Mouse (Mus musculus) heart, embryonic 14.5 days (tissue): ENCODE measurements around the gene Trim44. TPM values are rescaled to one million over a fixed set of nuclear protein-coding genes. Genes with fewer than 3 reads are reported as not detected.
A peak's percentile ranks its signal among the peaks of the same experiment; 100 is the strongest.

Source experiments
- ATAC-seq: fragments of 200-750 bp; cut with Nextera tagmentation; 2 replicates; pipeline ENCODE4 v1.8.0; 2017; ENCODE audit warnings: low read depth, moderate TSS enrichment; ENCODE audit not compliant: insufficient number of reproducible peaks, insufficient read depth, low FRiP score
- H3K27ac ChIP-seq, 2 experiments: fragments of 200-500 bp in 1 of 2; fragments of 300-500 bp in 1 of 2; sonication (generic) in 1 of 2; replicated peaks in 1 of 2; 2 replicates each; pipeline ENCODE4 v1.5.1; 2012 to 2014; ENCODE audit warnings: low read depth in 2 of 2, low read length in 2 of 2, control low read depth in 1 of 2, mild to moderate bottlenecking in 1 of 2, mixed read lengths in 1 of 2; ENCODE audit not compliant: control insufficient read depth in 1 of 2, insufficient read depth in 1 of 2
- H3K27me3 ChIP-seq: fragments of 300-500 bp; sonication (generic); 2 replicates; pipeline ENCODE4 v1.6.1; 2014; ENCODE audit warnings: mild to moderate bottlenecking, low read length, control low read depth; ENCODE audit not compliant: control insufficient read depth, insufficient read depth
- H3K36me3 ChIP-seq: fragments of 300-500 bp; sonication (generic); 2 replicates; pipeline ENCODE4 v1.6.1; 2014; ENCODE audit warnings: mild to moderate bottlenecking, control low read depth, low read length, mixed read lengths; ENCODE audit not compliant: control insufficient read depth, insufficient read depth
- H3K4me1 ChIP-seq, 2 experiments: fragments of 200-500 bp in 1 of 2; fragments of 300-500 bp in 1 of 2; sonication (generic) in 1 of 2; 2 replicates each; pipeline ENCODE4 v1.6.1; 2012 to 2014; ENCODE audit warnings: low read length in 2 of 2, control low read depth in 1 of 2, mixed read lengths in 1 of 2; ENCODE audit not compliant: control insufficient read depth in 2 of 2, insufficient read depth in 2 of 2
- H3K4me2 ChIP-seq: fragments of 300-500 bp; sonication (generic); 2 replicates; pipeline ENCODE4 v1.6.1; 2014; ENCODE audit warnings: mild to moderate bottlenecking, low read length
- H3K4me3 ChIP-seq, 2 experiments: fragments of 200-500 bp in 1 of 2; fragments of 300-500 bp in 1 of 2; sonication (generic) in 1 of 2; 2 replicates each; pipeline ENCODE4 v1.5.1; 2012 to 2014; ENCODE audit warnings: low read length in 2 of 2, mild to moderate bottlenecking in 2 of 2, control low read depth in 1 of 2, low read depth in 1 of 2, moderate library complexity in 1 of 2; ENCODE audit not compliant: control insufficient read depth in 1 of 2, insufficient read depth in 1 of 2
- H3K9ac ChIP-seq: fragments of 300-500 bp; sonication (generic); 2 replicates; pipeline ENCODE4 v1.6.1; 2014; ENCODE audit warnings: mild to moderate bottlenecking, low read length
- H3K9me3 ChIP-seq: fragments of 300-500 bp; sonication (generic); 2 replicates; pipeline ENCODE4 v1.6.1; 2016; ENCODE audit warnings: low read length, control low read depth; ENCODE audit not compliant: control insufficient read depth
- WGBS: fragments of 180-500 bp; shearing (Covaris S2); extraction: QIAGEN DNeasy Blood & Tissue Kit; methylation state at CpG from one replicate; pipeline ENCODE4 v1.1.7; 2014; 5-methylcytosine and 5-hydroxymethylcytosine counted together
- polyA plus RNA-seq: library from polyadenylated mRNA; unstranded; fragments of >200 nt; fragmentation: Nextera tagmentation; extraction: Ambion mirVana; gene quantifications from 2 replicates; pipeline ENCODE4 v1.2.1, GENCODE M21; 2014

The Trim44 gene
- polyA plus RNA-seq, 1 experiment from 2014 or later: 35.0 TPM

- Histone ChIP-seq H3K4me3 (no peak overlapping the region), H3K4me2 (no peak overlapping the region), H3K4me1 (peaks cover 0 to 11% of the 10 kb centered on the region in 2 experiments; a peak in 2 of 4 replicates), H3K9ac (no peak overlapping the region), H3K36me3 (no peaks in the 10 kb centered on the region), H3K27ac (no peak overlapping the region), H3K27me3 (no peaks in the 10 kb centered on the region), H3K9me3 (no peaks in the 10 kb centered on the region)
- WGBS: 87% methylated on average over 3 of the region's 3 CpGs
- ATAC-seq: no peak
Observed at GRCm38 (mm10) chr2:102331092-102331491, 76.5 kb downstream of the Trim44 start.

GRCm38 (mm10) chr2:102325921-102326320 lies 81.7 kb downstream of the Trim44 start:
- H3K36me3 ChIP-seq: no peaks in the 10 kb centered on the region
- no peak for ATAC-seq
- WGBS: 89% methylated on average over 2 of the region's 2 CpGs

GRCm38 (mm10) chr2:102324336-102324735 lies 83.3 kb downstream of the Trim44 start:
- no peaks in the 10 kb centered on the region for H3K36me3 ChIP-seq
- H3K4me1 ChIP-seq: peaks cover 3 to 9% of the 10 kb centered on the region in 2 experiments; a peak in 3 of 4 replicates
- no peak for ATAC-seq
- H3K27me3 ChIP-seq: no peaks in the 10 kb centered on the region
- H3K9me3 ChIP-seq: no peaks in the 10 kb centered on the region
- no peak overlapping the region for H3K9ac ChIP-seq
- no peak overlapping the region for H3K4me3 ChIP-seq
- H3K27ac ChIP-seq: no peak overlapping the region
- no peak overlapping the region for H3K4me2 ChIP-seq

More at GRCm38 (mm10) chr2:102325921-102326320, 81.7 kb downstream of the Trim44 start:
- no peaks in the 10 kb centered on the region for H3K9me3 ChIP-seq
- H3K27me3 ChIP-seq: no peaks in the 10 kb centered on the region
- no peak overlapping the region for H3K27ac ChIP-seq
- no peak overlapping the region for H3K9ac ChIP-seq
- peaks cover 1 to 4% of the 10 kb centered on the region in 2 experiments; a peak in 3 of 4 replicates for H3K4me1 ChIP-seq
- H3K4me2 ChIP-seq: no peak overlapping the region
- no peak overlapping the region for H3K4me3 ChIP-seq

GRCm38 (mm10) chr2:102316540-102316939 lies 91.1 kb downstream of the Trim44 start:
- ATAC-seq: no peak
- H3K9ac ChIP-seq: no peak overlapping the region
- WGBS: 51% methylated on average over 3 of the region's 3 CpGs

GRCm38 (mm10) chr2:102315153-102315552 lies 92.5 kb downstream of the Trim44 start:
- Histone ChIP-seq H3K4me1 (peaks cover 0 to 18% of the 10 kb centered on the region in 2 experiments; a peak in 2 of 4 replicates), H3K9ac (no peak overlapping the region), H3K4me2 (no peak overlapping the region), H3K4me3 (no peak overlapping the region), H3K9me3 (no peaks in the 10 kb centered on the region), H3K36me3 (no peaks in the 10 kb centered on the region), H3K27ac (no peak overlapping the region), H3K27me3 (no peaks in the 10 kb centered on the region)
- no peak for ATAC-seq
- WGBS: 86% methylated on average over 4 of the region's 4 CpGs

More at GRCm38 (mm10) chr2:102316540-102316939, 91.1 kb downstream of the Trim44 start:
- Histone ChIP-seq H3K27me3 (no peaks in the 10 kb centered on the region), H3K9me3 (no peaks in the 10 kb centered on the region), H3K4me2 (no peak overlapping the region), H3K36me3 (no peaks in the 10 kb centered on the region), H3K4me1 (peaks cover 3 to 27% of the 10 kb centered on the region in 2 experiments; a peak in 3 of 4 replicates), H3K27ac (no peak overlapping the region), H3K4me3 (no peak overlapping the region)

GRCm38 (mm10) chr2:102314610-102315009 lies 93.0 kb downstream of the Trim44 start:
- 0% methylated on average over 1 of the region's 1 CpGs for WGBS
- no peak for ATAC-seq
- Histone ChIP-seq H3K9ac (no peak overlapping the region), H3K4me2 (no peak overlapping the region), H3K4me3 (no peak overlapping the region), H3K27me3 (no peaks in the 10 kb centered on the region), H3K36me3 (no peaks in the 10 kb centered on the region), H3K4me1 (peaks cover 0 to 18% of the 10 kb centered on the region in 2 experiments; a peak in 2 of 4 replicates), H3K27ac (no peak overlapping the region), H3K9me3 (no peaks in the 10 kb centered on the region)

GRCm38 (mm10) chr2:102314068-102314467 lies 93.6 kb downstream of the Trim44 start:
- 80% methylated on average over 2 of the region's 2 CpGs for WGBS
- ATAC-seq: no peak
- peaks cover 0 to 18% of the 10 kb centered on the region in 2 experiments; a peak in 2 of 4 replicates for H3K4me1 ChIP-seq
- no peak overlapping the region for H3K4me3 ChIP-seq
- no peaks in the 10 kb centered on the region for H3K36me3 ChIP-seq
- H3K9me3 ChIP-seq: no peaks in the 10 kb centered on the region
- H3K27ac ChIP-seq: 0 out of 4 replicates have a peak overlapping the region, but pooled peaks of 1 of the 2 experiments have one; percentile 19
- no peak overlapping the region for H3K9ac ChIP-seq
- H3K27me3 ChIP-seq: no peaks in the 10 kb centered on the region
- H3K4me2 ChIP-seq: no peak overlapping the region

- Histone ChIP-seq H3K9me3 (no peaks in the 10 kb centered on the region), H3K36me3 (no peaks in the 10 kb centered on the region), H3K4me2 (no peak overlapping the region), H3K9ac (no peak overlapping the region), H3K4me1 (peaks cover 0 to 19% of the 10 kb centered on the region in 2 experiments; a peak in 2 of 4 replicates), H3K4me3 (no peak overlapping the region), H3K27me3 (no peaks in the 10 kb centered on the region), H3K27ac (no peak overlapping the region)
- 96% methylated on average over 1 of the region's 1 CpGs for WGBS
- no peak for ATAC-seq
Observed at GRCm38 (mm10) chr2:102312903-102313302, 94.7 kb downstream of the Trim44 start.
